Mouse (Mus musculus): ENCODE data around the gene Tvp23a.
A peak's percentile ranks its signal among the peaks of the same experiment; 100 is the strongest.

Tvp23a gene

DNA sequence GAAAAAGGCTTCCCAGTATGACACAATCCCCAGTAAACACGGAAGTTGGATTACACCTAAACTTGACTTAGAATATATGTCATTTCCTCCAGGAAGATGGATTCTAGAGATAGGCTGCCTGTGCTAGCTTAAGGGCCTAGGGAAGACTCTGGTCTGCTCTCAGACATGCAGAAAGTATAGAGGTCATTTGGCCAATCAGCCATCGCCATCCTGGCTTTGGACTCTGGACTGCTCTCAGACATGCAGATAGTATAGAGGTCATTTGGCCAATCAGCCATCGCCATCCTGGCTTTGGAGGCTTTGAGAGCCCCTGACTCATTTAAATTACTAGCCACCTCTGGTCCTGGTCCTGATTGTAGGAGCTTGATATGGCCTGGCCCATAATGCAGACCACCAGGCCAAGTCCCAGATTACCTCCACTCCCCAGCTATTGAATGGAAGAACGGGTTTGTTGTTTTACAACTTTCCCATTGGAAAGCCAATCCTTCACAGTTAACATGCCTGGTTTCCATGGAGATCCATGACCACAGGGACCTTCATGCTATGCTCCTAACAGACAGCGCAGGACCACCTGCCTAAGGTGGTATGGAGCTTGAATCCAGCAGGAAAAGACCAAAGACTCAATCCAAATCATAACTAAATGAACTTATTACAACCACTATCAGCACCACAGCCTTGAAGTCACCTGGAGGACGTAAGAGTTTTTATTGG lies 6.9 kb upstream of the Tvp23a start:
- DNase-seq (ENCODE audit: low spot score in 2 of 2) = no peak

DNA sequence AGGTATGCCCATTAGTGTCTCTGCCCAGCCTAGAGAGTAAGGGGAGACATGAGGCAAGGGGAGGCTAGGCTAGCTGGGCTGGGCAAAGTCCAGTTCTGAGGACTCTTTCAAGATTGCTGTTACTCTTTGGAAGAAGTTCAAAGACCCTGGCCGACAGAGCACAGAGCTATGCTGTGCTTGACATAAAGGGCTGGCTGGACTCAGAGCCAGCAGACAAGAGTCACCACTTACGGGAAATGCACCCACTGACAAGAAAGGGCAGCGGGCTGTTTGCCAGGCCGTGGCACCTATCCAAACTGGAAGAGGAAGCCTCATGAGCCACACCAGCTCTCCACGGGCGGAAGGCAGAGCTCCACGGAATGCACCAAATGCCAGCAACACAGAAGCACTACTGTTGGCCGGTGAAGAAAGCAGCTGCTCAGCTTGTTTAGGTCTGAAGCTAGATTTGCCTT lies 5.3 kb upstream of the Tvp23a start:
- DNase-seq (ENCODE audit: low spot score in 2 of 2) = no peak

DNA sequence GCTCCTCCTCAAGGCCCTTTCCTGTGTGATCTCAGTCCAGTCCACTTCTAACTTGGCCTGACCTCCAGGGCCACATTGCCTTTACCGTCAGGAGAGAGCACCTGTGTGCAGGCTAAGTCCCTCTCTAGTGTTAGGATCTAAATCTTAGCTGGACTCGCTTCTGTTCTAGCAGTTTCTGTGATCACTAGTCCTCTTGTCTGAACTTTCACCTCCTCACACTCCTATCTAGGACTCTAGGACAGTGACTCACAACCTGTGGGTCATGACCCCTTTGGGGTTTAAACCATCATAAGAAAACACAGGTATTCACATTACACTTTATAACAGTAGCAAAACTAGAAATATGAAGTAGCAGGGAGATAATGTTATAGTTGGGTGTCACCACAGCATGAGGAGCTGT lies 4.7 kb upstream of the Tvp23a start:
- DNase-seq (ENCODE audit: low spot score in 2 of 2) = no peak

DNA sequence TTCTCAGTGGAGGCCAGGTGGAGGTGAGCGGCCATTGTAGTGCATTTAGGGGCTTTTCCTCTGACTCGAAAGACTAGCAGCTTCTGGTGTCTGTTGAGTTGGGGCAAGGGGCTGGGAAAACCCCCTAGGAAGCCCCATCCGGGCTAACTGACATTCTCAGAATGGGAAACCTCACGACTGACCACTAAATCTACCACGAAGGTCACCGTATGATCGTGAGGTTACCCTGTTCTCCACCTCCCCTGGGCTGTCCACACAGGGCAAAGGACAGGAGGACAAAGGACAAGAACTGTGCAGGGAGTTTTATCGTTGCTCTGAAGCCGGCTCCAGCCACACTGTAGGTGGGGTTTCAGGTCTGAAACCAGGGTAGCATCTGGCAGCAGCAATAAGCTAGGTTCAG lies 1.8 kb upstream of the Tvp23a start:
- DNase-seq (ENCODE audit: low spot score in 2 of 2) = no peak

DNA sequence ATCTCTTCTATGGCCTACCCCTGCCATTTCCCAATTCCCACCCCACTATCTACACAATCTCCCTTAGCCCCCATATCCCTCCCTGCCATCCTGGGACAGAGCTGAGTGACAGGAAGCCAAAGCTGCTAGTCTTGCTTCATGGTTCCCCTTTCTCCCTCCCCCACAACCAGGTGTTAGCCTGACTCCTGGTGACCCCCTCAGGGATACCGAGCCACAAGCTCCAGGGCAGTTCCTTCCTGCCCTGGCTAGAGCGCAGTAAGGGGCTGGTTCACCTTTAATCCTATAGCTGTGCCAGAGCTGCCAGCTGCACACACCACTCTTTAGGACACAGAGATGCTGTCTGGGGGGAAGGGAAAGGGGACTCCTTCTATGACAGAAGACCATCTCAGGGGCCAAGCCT lies 619 bp upstream of the Tvp23a start:
- no peak for DNase-seq (ENCODE audit: low spot score in 2 of 2)

DNA sequence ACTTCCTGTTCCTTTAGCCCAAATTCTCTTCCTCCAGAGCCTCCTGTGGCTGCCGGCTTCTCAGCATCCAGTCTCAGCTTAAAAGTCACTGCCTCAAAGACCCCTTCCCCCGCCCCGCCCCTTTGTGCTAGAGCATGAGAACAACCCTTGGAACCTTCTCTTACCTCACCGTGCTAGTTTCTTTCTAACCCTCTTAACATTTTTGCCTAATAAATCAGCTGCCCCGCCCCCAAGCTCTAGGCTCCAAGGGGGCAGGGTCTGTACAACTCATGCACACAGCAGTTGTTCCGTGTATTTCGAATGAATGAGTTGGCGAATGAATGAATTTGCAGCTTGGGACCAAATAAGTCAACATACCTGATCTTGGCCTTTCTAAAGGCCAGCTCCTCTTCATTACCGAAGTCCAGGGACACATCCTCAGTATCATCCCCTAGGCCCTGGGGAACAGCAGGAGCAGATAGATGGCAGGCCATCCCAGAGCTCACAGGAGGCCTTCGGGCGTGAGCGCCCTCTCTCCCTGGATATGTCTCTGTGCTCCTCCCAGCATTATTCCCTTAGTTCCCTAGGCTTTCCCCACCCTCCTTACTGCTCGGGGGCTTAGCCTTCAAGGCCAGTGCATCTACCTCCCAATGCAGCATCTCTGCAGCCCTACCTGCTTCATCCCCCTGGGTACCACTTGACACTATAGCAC lies 444 bp downstream of the Tvp23a start:
- DNase-seq (ENCODE audit: low spot score in 2 of 2) = no peak

DNA sequence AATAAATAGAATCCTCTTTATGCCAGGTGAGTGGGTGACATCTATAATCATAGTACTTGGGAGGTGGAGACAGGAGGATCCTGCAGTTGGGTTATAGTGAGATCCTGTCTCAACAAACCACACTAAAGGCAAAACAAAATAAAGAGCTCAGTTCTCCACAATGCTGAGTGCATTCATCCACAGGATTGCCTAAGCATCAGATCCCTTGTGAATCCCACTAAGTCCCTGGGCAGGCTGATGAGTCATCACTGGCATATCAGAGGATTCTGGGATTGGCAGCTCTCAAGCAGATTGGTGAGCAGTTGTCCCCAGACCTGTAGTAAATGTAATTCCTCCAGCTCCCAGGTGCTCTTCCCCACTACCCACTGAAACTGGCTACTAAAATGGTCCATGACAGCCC lies 3.4 kb downstream of the Tvp23a start:
- DNase-seq (ENCODE audit: low spot score in 2 of 2) = no peak

DNA sequence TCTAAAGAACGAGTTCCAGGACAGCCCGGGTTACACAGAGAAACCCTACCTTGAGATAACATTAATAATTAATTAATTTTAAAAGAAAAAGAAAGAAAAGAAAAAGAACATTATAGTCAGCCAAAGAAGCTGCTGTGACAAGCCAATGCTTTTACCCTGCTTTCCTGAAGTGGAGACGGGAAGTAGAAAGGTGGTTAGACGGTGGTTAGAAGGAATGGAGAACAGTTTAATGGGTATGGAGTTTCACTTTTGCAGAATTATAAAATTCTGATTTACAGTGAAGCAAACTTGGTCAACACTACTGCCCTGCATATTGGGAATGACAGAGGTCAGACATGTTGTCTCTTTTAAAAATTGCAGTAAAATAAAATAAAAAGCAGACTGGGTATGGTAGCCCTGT lies 5.4 kb downstream of the Tvp23a start:
- DNase-seq (ENCODE audit: low spot score in 2 of 2) = no peak

DNA sequence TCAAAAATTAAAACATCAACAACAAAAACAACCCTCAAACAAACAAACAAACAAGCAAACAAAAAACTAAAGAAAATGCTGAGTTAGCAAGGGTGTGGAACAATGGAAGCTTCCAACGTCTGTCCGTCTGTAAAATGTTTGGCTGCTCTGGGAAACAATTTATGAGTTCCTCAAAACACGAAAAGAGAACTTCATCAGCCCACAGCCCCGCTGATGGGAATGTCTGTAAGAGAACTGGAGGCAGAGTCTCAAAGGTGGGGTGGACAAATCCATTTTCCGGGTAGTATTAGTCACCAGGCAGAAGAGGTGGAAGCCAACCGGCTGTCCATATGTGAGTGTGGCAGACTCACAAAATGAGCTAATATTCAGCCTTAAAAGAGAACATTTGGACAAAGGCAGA lies 5.8 kb downstream of the Tvp23a start:
- no peak for DNase-seq (ENCODE audit: low spot score in 2 of 2)

DNA sequence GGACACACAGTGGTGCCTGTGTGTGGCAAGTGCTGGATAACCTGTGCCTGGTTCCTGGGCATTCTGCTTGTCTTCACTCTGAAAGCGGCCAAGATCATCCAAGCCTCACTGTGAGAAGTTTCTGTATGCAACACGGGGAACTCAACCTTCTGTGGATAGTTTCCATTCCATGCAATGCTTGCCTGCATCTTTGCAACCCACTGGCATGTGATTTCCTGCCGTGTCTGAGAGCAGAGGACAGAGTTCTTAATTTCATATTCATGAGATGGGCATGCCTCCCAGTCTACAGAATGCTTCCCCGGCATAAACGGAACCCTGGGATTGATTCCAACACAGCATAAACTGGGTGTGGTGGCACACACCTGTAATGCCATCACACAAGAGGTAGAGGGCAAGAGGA lies 9.1 kb downstream of the Tvp23a start:
- no peak for DNase-seq (ENCODE audit: low spot score in 2 of 2)

DNA sequence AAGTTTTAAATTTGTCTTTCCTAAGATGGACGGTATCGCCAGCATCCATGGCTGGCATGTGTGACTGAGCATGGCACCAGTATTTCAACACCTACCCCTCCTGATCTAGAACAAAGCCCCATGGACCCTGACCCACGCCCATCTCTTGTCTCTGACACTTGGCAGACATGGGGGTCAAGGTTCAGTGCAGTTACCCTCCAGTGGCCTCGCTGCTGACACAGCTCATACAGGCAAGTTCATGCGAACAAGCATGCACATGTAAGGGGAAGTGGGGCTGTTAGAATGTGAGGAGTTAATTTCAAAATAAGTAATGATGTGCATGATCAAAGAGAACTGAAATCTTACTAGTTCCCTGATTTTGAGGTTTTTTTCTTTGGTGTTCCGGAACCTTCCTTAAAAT lies 11.0 kb downstream of the Tvp23a start:
- DNase-seq (ENCODE audit: low spot score in 2 of 2) = no peak

DNA sequence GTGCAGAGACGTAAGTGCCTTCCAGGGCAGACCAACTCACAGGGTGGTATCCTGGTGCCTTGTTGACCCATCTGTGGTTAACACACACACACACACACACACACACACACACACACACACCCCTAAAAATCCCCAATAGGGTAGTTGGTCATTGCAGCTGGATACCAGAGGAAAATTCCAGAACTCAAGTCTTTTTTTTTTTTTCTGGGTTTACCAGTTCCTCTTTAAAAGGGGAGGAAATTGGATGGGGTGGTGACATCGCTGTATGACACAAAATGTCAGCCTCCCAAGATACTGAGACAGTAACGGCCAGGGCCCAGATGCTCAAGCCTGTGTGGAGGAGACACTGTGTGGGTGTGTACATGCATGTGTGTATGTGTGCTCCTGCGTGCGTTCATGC lies 13.8 kb downstream of the Tvp23a start:
- no peak for DNase-seq (ENCODE audit: low spot score in 2 of 2)

DNA sequence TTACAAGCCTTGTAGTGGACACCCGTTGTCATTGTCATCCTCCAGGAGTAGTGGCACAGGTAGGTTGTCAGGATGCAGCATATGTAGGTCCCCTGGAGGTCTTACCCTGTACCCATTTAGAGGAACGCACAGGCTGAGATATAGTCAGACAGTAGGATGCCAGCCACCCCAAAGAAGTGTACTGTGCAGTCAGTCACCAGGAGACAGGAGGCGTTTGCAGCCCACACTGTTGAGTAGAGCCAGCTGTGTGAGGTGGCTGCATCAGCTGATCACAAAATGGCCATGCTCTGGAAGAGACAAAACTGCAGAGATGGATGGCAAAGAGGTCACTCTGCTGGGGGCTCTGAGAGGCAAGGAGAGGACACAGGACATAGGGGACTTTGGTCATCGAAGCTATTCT lies 14.8 kb downstream of the Tvp23a start:
- DNase-seq (ENCODE audit: low spot score in 2 of 2) = no peak

DNA sequence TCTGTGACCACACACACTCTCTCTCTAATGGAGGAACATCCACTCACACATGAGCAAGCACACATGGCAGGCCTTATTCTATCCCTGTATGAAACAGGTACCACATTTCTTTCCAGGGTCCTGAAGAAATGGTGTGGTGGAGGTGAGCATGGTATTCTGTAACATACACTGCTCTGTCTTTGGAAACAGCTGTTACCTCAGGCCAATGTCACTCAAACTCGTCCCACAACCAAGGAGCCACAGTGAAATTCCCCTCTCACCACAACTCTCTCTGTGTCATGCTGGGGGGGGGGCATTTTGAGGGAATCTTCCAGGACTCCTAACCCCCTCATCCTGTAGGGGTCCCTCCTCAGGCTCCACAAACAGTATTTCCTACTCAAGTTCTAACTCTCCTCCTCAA lies 15.3 kb downstream of the Tvp23a start:
- no peak for DNase-seq (ENCODE audit: low spot score in 2 of 2)

DNA sequence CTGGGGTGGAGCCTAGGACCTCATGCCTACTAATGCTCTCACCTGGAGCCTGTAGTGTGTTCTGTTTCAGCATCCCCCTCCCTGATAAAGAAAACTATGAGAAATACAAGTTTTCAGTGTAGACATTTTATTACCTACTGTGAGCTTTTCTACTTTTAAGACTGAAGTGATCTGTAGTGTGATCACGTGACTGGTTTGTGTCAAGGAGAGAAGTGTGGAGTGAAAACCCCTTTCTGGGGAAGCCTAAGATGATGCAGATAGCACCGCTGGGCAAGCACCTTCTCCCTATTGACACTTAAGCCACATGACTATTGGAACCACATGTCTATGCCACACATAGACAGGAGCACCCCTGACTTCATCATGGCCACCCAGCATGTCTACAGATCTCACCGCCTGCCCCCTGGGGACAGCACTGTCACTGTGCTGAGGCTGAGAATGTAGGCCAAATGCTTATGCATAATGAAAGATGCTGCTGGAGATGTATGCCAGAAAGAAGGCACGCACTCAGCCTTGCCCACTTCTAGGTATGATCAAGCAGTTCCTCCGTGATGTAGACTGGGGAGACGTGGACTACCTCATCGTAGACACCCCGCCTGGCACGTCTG lies 26.6 kb downstream of the Tvp23a start:
- DNase-seq (ENCODE audit: low spot score in 2 of 2) = no peak

DNA sequence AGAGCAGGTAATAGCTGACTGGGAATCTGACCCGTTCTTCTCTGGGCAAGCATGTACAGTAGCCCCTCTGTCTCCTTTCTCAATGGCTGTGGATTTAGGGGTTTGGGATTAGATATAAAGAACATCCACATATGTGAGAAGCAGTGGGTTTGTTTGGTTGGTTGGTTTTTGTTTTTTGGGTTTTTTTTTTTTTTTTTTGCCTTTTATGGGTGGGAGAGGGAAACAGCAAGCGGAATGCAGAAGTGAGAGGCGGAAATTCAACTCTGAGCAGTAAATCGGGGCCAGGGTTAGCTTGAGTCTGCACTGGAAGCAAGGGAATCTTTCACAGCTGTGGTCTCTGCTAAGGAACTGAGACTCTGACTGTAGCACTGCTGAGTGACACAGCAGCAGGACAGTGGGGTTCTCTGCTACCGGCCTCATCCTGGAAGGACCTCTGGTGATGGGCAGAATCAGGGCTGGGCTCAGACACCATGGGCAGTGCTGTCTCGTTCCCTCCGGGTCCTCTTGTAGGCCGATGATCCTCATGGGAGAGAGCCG lies 29.4 kb downstream of the Tvp23a start:
- no peak for DNase-seq (ENCODE audit: low spot score in 2 of 2)

DNA sequence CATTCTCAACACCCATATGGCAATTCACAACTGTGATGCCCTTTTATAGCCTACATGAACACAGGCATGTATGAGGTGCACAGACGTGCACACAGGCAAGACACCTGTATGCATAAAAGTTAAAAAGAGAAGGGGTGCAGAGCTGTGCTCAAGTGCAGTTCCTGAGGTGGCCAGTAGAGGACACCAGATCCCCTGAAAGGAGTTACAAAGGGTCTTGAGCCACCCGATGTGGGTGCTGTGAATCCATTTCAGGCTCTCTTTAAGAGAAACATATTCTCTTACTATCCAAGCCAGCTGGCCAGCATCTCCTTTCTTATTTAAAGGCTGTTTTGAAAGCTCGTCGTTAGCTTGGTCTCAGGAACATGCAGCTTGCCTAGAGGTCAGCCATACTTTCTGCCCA lies 30.3 kb downstream of the Tvp23a start:
- no peak for DNase-seq (ENCODE audit: low spot score in 2 of 2)

DNA sequence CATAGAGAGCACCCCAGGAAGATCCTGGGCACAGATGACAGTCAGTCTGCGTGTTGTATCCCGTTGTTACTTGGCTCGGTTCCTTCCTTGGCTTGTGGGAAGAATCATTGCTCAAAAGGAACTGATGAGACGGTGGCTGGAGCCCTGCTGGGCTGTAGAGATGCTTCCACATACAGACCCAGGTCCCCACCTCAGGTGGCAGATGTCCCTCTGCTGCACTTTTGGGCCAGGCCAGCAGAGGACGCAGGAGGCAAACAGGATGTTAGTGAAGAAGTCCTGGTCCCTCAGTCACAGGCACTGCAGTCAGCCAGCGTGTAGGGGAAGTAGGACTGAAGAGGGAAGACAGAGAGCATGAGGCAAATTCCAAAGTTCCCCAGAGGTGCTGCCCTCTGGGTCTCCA lies 31.2 kb downstream of the Tvp23a start:
- DNase-seq (ENCODE audit: low spot score in 2 of 2) = no peak

DNA sequence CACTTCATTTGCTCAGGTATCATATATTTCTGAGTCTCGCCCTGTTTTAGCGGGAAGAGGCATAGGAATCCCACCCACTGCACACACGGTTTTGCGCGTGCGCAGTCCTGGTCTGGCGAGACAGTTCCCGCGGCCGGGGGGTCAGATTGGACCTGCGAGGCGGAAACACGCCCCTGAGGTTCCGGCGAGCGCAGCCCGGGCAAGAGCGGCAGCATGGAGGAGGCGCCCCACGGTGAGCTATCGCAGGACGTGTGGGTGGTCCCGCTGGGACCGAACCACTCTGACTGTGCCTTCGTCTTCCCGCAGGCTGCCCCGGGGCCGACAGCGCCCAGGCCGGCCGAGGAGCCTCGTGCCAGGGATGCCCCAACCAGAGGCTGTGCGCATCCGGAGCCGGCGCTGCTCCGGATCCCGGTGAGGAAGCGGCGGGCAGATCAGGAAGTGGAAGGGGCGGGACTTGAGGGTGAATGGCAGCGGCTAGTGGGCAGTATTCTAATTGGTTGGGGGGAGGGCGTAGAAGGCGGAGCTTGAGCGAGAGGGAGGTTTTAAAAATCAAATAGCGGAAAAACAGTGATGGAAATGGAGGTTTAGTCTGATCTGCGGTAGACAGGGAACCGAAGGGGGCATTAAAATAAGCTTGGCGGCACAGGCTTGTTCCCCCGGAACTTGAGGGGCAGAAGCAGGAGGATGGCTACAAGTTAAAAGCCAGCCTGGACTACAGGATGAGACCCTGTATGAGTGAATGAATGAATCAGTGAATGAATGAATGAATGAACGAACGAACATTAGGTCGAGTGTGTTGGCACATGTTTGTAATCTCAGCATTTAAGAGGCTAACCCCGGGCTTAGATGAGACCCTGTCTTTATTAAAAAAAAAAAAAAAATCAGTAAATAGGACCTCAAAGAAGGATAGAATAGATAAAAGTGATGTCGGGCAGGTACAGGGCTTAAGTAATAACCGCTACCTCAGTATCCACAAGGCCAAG lies 35.1 kb downstream of the Tvp23a start, which contains the start of gene Nubp1:
TSS of gene Nubp1 (plus strand) at position 185 of the 983 bp plus-strand sequence.
- peak; percentile 82 to 86 for DNase-seq (ENCODE audit: low spot score in 2 of 2)

DNA sequence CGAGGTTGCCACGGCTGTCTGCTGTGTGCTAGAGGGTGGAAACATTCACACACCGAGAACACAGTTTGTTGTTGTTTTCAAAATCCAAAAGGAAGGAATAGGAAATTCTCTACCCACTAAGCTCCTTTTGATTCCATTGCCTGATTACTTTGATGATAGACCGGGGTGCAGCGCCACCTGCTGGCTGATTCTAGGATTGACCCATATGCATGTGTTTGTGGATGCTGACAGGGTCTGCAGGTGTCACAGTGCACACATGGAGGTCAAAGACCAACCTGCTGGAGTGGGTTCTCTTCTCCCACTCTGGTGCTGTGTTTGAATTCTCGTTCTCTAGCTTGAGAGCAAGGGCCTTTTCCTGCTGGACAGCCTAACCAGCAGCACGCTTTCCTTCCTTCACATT lies 48.0 kb downstream of the Tvp23a start:
- DNase-seq (ENCODE audit: low spot score in 2 of 2) = peak; percentile 65 to 83

DNA sequence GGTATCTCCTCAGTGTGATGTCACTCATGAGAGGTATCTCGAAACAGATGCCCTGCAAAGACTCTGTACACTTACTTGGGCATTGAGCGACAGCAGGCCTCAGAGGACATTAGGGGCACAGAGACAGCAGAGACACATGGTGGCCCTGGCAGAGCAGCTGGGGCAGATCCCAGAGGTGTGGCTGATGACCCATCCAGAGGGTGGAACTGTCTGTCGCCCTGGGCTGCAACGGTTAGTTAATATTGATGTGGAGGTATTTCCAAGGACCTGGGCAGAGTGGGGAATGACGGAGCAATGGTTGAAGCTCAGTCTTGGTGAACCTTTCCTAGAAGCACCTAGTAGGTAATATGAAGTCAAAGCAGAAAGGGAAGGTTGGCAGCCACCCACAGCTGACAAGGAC lies 48.4 kb downstream of the Tvp23a start:
- no peak for DNase-seq (ENCODE audit: low spot score in 2 of 2)
